Mouse (Mus musculus): Measurements from ENCODE around the gene Fcgr3.

The Fcgr3 gene

DNA sequence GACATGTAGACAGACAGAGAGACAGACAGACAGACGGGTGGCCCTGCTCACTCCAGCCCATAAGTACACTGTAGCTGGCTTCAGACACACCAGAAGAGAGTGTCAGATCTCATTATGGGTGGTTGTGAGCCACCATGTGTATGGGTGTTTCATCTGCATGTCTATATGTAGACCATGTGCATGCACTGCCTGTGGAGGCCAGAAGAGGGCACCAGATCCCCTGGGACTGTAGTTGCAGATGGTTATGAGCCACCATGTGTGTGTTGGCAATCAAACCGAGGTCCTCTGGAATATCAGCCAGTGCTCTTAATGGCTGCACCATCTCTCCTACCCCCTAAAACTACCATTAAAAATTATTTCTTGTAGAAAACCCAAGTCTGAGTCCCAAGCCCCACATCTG is 57.8 kb downstream of the Fcgr3 start:
- no peak for DNase-seq

DNA sequence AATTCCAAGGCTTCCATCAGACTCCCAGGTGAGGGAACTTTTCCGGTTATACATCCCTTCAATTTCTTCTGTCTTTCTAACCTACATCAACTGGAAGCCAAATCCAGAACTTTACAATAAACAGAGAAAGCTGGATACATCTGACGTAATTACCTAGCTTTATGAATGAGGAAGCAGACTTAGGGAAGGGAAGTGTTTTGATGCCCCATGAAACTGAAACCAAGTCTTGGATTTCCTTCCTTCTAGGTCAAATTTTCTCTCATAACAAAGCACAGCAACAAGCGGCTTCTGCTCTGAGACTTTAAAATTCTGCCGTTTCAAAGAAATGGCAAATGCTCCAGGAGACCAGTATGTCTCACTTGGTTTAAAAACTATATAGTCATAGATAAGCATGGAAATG is 58.4 kb downstream of the Fcgr3 start:
- DNase-seq: no peak

DNA sequence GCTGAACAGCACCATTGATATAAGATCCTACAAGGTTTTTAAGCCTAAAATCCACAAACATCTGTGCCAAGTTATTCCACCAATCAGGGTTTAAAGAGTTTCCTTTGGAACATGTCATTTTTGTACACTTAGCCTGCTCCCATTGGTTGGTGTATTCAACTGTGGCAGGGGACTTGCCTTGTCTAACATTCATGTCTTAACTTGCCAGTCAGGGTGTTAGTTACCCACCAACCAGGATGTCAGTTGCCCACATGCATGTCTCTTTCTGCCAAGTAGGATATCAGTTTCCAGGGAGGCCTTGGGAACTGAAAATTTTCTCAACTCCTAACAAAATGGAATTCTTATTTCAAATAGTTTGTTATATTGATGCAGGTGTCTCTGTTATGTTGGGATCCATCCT is 59.1 kb downstream of the Fcgr3 start:
- DNase-seq: no peak

DNA sequence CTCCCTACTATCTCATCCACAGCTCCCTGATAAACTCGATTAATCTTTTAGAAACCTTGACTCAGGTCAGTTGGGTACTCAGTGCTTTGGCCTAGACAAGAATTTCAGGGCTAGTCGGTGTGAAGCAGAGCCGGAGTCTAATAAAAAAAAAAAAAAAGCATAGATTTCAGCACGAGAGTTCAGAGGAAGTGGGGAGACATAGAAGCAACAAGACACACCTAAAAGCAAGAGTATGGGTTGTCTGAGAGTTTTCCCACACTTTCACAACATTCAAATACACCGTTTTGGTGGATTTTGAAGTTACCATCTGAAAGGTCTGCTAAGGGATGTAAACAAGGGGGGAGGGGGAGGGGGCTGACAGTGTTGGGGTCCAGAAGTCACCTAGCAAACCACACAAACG is 59.7 kb downstream of the Fcgr3 start:
- DNase-seq: no peak
